Mouse (Mus musculus): ENCODE data around the gene Cdh12. TPM values are rescaled to one million over a fixed set of nuclear protein-coding genes. Genes with fewer than 3 reads are reported as not detected.

The Cdh12 gene
- polyA plus RNA-seq, 1 experiment, result not detected

GRCm38 (mm10) chr15:20458508-20458907, 9.4 kb downstream of the Cdh12 start:
- no peak overlapping the region for H3ac ChIP-seq (ENCODE audit: control insufficient read depth, insufficient read length)

GRCm38 (mm10) chr15:20462500-20462899, 13.4 kb downstream of the Cdh12 start:
- Histone ChIP-seq H3K36me3 (ENCODE audit: control insufficient read depth, insufficient read depth) (no peaks in the 10 kb centered on the region), H3ac (ENCODE audit: control insufficient read depth, insufficient read length) (no peak overlapping the region), H3K4me3 (no peak overlapping the region), H3K27me3 (ENCODE audit: control insufficient read depth, insufficient read depth, insufficient read length) (no peaks in the 10 kb centered on the region), H3K79me2 (ENCODE audit: control insufficient read depth, insufficient read depth) (no peaks in the 10 kb centered on the region), H3K4me2 (ENCODE audit: low read depth) (no peak overlapping the region)
- TF ChIP-seq MYOG (IDR thresholded peaks at IDR 0.05; ENCODE audit: control insufficient read depth in 1 of 3, insufficient read depth in 1 of 3, insufficient read length in 2 of 3, low read depth in 2 of 3), result no peak
- no peak for TF ChIP-seq REST (IDR thresholded peaks at IDR 0.05; ENCODE audit: insufficient read depth, insufficient read length)
- TF ChIP-seq MYOD1 (IDR thresholded peaks at IDR 0.05; ENCODE audit: control insufficient read depth in 1 of 3, insufficient read length in 2 of 3, low read depth in 2 of 3), result no peak
- TF ChIP-seq MAX (IDR thresholded peaks at IDR 0.05; ENCODE audit: low read depth), result no peak
- TF ChIP-seq CEBPB (IDR thresholded peaks at IDR 0.05; ENCODE audit: insufficient read depth, poor library complexity, severe bottlenecking), result no peak
- no peak for TF ChIP-seq TCF12 (IDR thresholded peaks at IDR 0.05; ENCODE audit: insufficient read depth, poor library complexity, severe bottlenecking)
- TF ChIP-seq E2F4 (IDR thresholded peaks at IDR 0.05; ENCODE audit: insufficient read depth), result no peak
- TF ChIP-seq TCF3 (IDR thresholded peaks at IDR 0.05; ENCODE audit: insufficient read length, low read depth), result no peak
- TF ChIP-seq POLR2AphosphoS2 (IDR thresholded peaks at IDR 0.05; ENCODE audit: insufficient read length, low read depth), result no peak

More at GRCm38 (mm10) chr15:20458508-20458907, 9.4 kb downstream of the Cdh12 start:
- no peaks in the 10 kb centered on the region for H3K79me2 ChIP-seq (ENCODE audit: control insufficient read depth, insufficient read depth)
- H3K36me3 ChIP-seq (ENCODE audit: control insufficient read depth, insufficient read depth), result no peaks in the 10 kb centered on the region
- H3K27me3 ChIP-seq (ENCODE audit: control insufficient read depth, insufficient read depth, insufficient read length), result no peaks in the 10 kb centered on the region
- TF ChIP-seq MYOD1 (IDR thresholded peaks at IDR 0.05; ENCODE audit: control insufficient read depth in 1 of 3, insufficient read length in 2 of 3, low read depth in 2 of 3) (no peak), MAX (IDR thresholded peaks at IDR 0.05; ENCODE audit: low read depth) (no peak), TCF3 (IDR thresholded peaks at IDR 0.05; ENCODE audit: insufficient read length, low read depth) (no peak), CEBPB (IDR thresholded peaks at IDR 0.05; ENCODE audit: insufficient read depth, poor library complexity, severe bottlenecking) (no peak), TCF12 (IDR thresholded peaks at IDR 0.05; ENCODE audit: insufficient read depth, poor library complexity, severe bottlenecking) (no peak)
- H3K4me3 ChIP-seq, result no peak overlapping the region
- no peak overlapping the region for H3K4me2 ChIP-seq (ENCODE audit: low read depth)

DNA sequence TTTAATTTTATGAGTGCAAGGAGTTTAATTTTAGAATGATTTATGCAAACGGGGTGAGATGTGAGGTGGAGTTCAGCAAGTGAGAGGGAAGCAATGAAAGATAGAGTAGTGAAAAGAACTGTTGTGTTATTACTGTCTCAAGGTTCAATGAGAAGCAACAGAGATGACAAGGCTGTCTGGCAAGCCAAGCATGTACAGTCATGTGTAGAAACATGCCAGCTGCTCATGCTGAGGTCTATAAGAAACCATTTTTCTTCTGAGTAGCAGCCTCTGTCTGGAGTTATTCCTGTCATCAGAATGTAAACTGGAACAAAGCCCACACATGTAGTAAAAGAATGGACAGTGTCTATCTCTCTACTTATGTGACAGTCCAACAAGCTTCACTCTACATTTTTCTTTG, 14.5 kb downstream of the Cdh12 start:
- Histone ChIP-seq H3K36me3 (ENCODE audit: control insufficient read depth, insufficient read depth) (no peaks in the 10 kb centered on the region), H3K4me3 (no peak overlapping the region), H3K4me2 (ENCODE audit: low read depth) (no peak overlapping the region), H3K79me2 (ENCODE audit: control insufficient read depth, insufficient read depth) (no peaks in the 10 kb centered on the region), H3ac (ENCODE audit: control insufficient read depth, insufficient read length) (no peak overlapping the region), H3K27me3 (ENCODE audit: control insufficient read depth, insufficient read depth, insufficient read length) (no peaks in the 10 kb centered on the region)
- TF ChIP-seq USF1 (IDR thresholded peaks at IDR 0.05; ENCODE audit: low read depth) (no peak), MAX (IDR thresholded peaks at IDR 0.05; ENCODE audit: low read depth) (no peak), E2F4 (IDR thresholded peaks at IDR 0.05; ENCODE audit: insufficient read depth) (no peak), POLR2A (IDR thresholded peaks at IDR 0.05; ENCODE audit: insufficient read length, low read depth) (no peak), TCF3 (IDR thresholded peaks at IDR 0.05; ENCODE audit: insufficient read length, low read depth) (no peak), TCF12 (IDR thresholded peaks at IDR 0.05; ENCODE audit: insufficient read depth, poor library complexity, severe bottlenecking) (no peak), SRF (IDR thresholded peaks at IDR 0.05; ENCODE audit: control insufficient read depth, insufficient read length, low read depth) (no peak), REST (IDR thresholded peaks at IDR 0.05; ENCODE audit: insufficient read depth, insufficient read length) (no peak), POLR2AphosphoS2 (IDR thresholded peaks at IDR 0.05; ENCODE audit: insufficient read length, low read depth) (no peak), CEBPB (IDR thresholded peaks at IDR 0.05; ENCODE audit: insufficient read depth, poor library complexity, severe bottlenecking) (no peak), MYOD1 (IDR thresholded peaks at IDR 0.05; ENCODE audit: control insufficient read depth in 1 of 3, insufficient read length in 2 of 3, low read depth in 2 of 3) (no peak), MYOG (IDR thresholded peaks at IDR 0.05; ENCODE audit: control insufficient read depth in 1 of 3, insufficient read depth in 1 of 3, insufficient read length in 2 of 3, low read depth in 2 of 3) (no peak)

- Histone ChIP-seq H3K27me3 (ENCODE audit: control insufficient read depth, insufficient read depth, insufficient read length) (no peaks in the 10 kb centered on the region), H3K4me2 (ENCODE audit: low read depth) (no peak overlapping the region), H3K36me3 (ENCODE audit: control insufficient read depth, insufficient read depth) (no peaks in the 10 kb centered on the region), H3K4me3 (no peak overlapping the region), H3K79me2 (ENCODE audit: control insufficient read depth, insufficient read depth) (no peaks in the 10 kb centered on the region), H3ac (ENCODE audit: control insufficient read depth, insufficient read length) (no peak overlapping the region)
- TF ChIP-seq USF1 (IDR thresholded peaks at IDR 0.05; ENCODE audit: low read depth), result no peak
- TF ChIP-seq MYOD1 (IDR thresholded peaks at IDR 0.05; ENCODE audit: control insufficient read depth in 1 of 3, insufficient read length in 2 of 3, low read depth in 2 of 3), result no peak
- TF ChIP-seq REST (IDR thresholded peaks at IDR 0.05; ENCODE audit: insufficient read depth, insufficient read length), result no peak
- TF ChIP-seq POLR2AphosphoS2 (IDR thresholded peaks at IDR 0.05; ENCODE audit: insufficient read length, low read depth), result no peak
- no peak for TF ChIP-seq TCF12 (IDR thresholded peaks at IDR 0.05; ENCODE audit: insufficient read depth, poor library complexity, severe bottlenecking)
- TF ChIP-seq SRF (IDR thresholded peaks at IDR 0.05; ENCODE audit: control insufficient read depth, insufficient read length, low read depth), result no peak
- no peak for TF ChIP-seq CEBPB (IDR thresholded peaks at IDR 0.05; ENCODE audit: insufficient read depth, poor library complexity, severe bottlenecking)
- no peak for TF ChIP-seq MAX (IDR thresholded peaks at IDR 0.05; ENCODE audit: low read depth)
- TF ChIP-seq E2F4 (IDR thresholded peaks at IDR 0.05; ENCODE audit: insufficient read depth), result no peak
- TF ChIP-seq TCF3 (IDR thresholded peaks at IDR 0.05; ENCODE audit: insufficient read length, low read depth), result no peak
- no peak for TF ChIP-seq POLR2A (IDR thresholded peaks at IDR 0.05; ENCODE audit: insufficient read length, low read depth)
- TF ChIP-seq MYOG (IDR thresholded peaks at IDR 0.05; ENCODE audit: control insufficient read depth in 1 of 3, insufficient read depth in 1 of 3, insufficient read length in 2 of 3, low read depth in 2 of 3), result no peak
Observed at GRCm38 (mm10) chr15:20550979-20551378, 101.9 kb downstream of the Cdh12 start.

DNA sequence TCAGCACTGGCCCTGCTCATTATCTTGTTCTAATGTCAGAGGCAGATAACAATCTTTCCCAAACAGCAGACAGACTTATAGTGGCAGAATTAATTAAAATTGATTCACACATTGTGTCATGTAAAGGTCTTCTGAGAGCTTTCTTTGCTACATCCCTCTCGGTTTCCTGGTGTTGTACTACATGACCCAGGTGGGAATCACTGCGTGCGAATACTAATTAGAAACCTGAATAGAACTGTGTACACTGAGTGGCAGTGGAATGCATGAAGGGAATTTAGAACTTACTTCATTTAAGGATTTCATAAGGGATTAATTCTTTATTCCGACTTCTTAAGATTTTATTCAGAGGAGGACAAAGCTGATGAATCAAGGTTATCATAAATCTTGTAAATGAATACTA, 121.9 kb downstream of the Cdh12 start:
- Histone ChIP-seq H3ac (ENCODE audit: control insufficient read depth, insufficient read length) (no peak overlapping the region), H3K4me3 (no peak overlapping the region), H3K4me2 (ENCODE audit: low read depth) (no peak overlapping the region), H3K79me2 (ENCODE audit: control insufficient read depth, insufficient read depth) (no peaks in the 10 kb centered on the region), H3K27me3 (ENCODE audit: control insufficient read depth, insufficient read depth, insufficient read length) (no peaks in the 10 kb centered on the region), H3K36me3 (ENCODE audit: control insufficient read depth, insufficient read depth) (no peaks in the 10 kb centered on the region)
- no peak for TF ChIP-seq POLR2A (IDR thresholded peaks at IDR 0.05; ENCODE audit: insufficient read length, low read depth)
